Mouse (Mus musculus) thymus, adult 2 months (tissue): ENCODE data around the gene Fam155a.

Experiments
- CTCF ChIP-seq: fragments of 200-500 bp; IDR thresholded peaks from 2 replicates; pipeline ENCODE4 v1.5.1; 2012; ENCODE audit warnings: mild to moderate bottlenecking, control low read depth, low read length, moderate library complexity, borderline replicate concordance; ENCODE audit not compliant: control insufficient read depth, poor library complexity, insufficient read depth; ENCODE audit errors: extremely low read depth
- POLR2A ChIP-seq: fragments of 200-500 bp; IDR thresholded peaks from 2 replicates; pipeline ENCODE4 v1.6.1; 2012; ENCODE audit warnings: mild to moderate bottlenecking, low read length, control low read depth, moderate library complexity; ENCODE audit not compliant: control insufficient read depth, poor library complexity, insufficient read depth; ENCODE audit errors: extremely low read depth

DNA sequence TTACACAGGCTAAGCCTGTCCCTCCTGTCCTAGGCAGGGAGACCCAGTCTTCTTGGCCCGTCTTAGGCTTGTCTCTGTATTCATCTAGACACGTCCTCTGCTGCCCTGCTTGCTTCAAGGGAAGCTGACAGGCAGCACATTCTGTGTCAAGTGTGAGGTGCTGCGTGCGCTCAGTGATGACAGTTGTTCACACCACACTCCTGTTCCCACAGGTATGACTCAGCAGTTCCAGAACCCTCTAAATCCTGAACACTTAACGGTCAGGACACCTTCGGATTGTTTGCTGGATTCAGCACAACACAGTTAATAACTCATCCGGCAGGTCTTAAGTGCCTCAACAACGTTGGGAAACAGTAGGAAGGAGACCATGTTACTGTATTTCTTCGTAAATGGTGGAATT lies 532.0 kb downstream of the Fam155a start:
- TF ChIP-seq CTCF (no peak), POLR2A (no peak)
